Mouse (Mus musculus) neural tube, embryonic 10.5 days (tissue): Measurements from ENCODE around the gene Gm8005.
"Not testable (repeated sequence)": the region's sequence is repeated elsewhere in the genome, so short reads cannot be mapped to it uniquely, and the experiment has no call there.

Experiments used
- DNase-seq: peaks from one replicate; pipeline ENCODE4 v3.0.0-alpha.2; 2017; ENCODE audit warnings: low spot score; ENCODE audit errors: extremely low spot score

Gene Gm8005

GRCm38 (mm10) chr14:42439573-42439972, at the start of gene Gm8005:
Gm8005 (minus strand) TSS chr14:42439673.
- DNase-seq, result not testable (repeated sequence)

- DNase-seq, result not testable (repeated sequence)
Observed at GRCm38 (mm10) chr14:42463581-42463980, 24.1 kb upstream of the Gm8005 start, which contains the start of gene Gm8011. Gm8011 (plus strand) TSS chr14:42463881.
